Mouse (Mus musculus) heart, postnatal 10 days (tissue): ENCODE data around the gene Il22ra1. TPM values are rescaled to one million over a fixed set of nuclear protein-coding genes. Genes with fewer than 3 reads are reported as not detected.
A peak's percentile ranks its signal among the peaks of the same experiment; 100 is the strongest.

Experiments
- DNase-seq, 2 experiments: peaks; one replicate each; pipeline ENCODE4 v3.0.0; 2021
- intact Hi-C: fragments of 180-260 bp; cut with DNase I; formaldehyde crosslinking; loops from one replicate; pipeline ENCODE4 v1.15.1; 2025
- total RNA-seq, 2 experiments: library from RNA; stranded (reverse); gene quantifications; 2 replicates each; pipeline ENCODE4 v1.2.3; 2021

The Il22ra1 gene
- total RNA-seq, 2 experiments from 2014 or later: 0.22 to 0.64 TPM

DNA sequence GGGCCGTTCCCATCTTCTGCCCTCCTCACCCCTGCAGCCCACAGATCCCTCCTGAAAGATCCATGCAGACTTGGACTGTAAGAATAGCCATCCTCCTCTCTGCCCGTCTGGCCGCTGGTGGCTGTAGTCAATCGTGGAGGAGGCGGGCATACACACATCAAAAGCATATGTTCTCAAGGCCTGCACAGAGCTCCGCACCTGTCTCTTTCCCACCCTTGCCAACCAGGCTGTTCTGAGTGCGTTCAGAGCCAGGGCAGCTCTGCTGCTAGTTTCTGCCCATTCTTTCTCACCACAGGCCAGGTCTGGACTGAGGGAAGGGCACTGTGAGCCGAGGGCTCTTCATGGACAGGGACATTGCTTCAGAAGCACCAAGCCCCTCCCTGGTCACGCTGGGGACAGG lies 2.2 kb downstream of the Il22ra1 start:
- no peak for DNase-seq
- intact Hi-C loops: no loop called here

DNA sequence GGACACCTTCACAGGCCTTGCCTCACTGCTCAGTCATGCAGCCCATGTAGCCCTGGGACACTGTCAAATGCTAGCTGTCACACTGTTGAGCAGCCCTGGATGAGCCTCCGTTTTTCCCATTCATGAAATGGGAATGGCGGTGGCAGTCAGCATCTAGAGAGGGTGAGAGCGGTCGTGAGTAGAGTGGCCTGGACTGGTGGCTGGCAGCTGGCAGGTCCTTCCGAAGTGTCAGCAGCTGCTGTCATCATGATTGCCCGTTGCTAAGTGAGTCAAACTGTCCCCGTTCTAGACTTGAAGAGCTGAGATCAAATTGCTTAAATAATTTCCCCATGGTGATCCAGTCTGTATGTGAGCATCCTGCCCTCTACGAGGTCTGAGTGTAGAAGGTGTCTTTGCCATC lies 3.0 kb downstream of the Il22ra1 start:
- DNase-seq: no peak
- intact Hi-C loops: no loop called here

DNA sequence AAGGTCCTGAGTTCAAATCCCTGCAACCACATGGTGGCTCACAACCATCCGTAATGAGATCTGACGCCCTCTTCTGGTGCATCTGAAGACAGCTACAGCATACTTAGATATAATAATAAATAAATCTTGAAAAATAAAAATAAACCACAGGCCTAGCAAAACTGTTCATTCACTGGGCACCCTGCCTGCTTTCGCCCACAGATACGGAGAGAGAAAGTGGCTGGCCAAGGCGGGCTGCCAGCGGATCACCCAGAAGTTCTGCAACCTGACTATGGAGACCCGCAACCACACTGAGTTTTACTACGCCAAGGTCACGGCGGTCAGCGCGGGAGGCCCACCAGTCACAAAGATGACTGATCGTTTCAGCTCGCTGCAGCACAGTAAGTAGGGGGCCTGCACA lies 5.9 kb downstream of the Il22ra1 start:
- intact Hi-C loops: no loop called here
- no peak for DNase-seq

DNA sequence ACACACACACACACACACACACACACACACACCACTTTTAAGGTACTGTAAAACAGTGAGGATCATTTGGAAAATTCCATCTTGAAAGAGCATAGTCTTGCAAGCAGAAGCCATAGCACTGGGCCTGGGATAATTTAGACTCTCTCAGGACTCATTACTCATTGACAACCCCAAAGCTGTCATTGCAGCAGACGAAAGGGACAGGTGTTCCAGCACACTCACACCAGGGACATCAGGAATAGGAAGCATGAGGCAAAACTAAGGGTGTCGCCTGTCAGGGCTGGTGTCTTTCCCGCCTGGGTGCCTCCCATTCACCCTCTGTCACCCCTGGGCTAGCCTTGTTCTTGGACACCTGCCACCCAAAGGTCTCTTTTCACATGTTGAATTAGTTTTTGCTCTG lies 8.9 kb downstream of the Il22ra1 start:
- DNase-seq: no peak
- intact Hi-C loops: no loop called here

DNA sequence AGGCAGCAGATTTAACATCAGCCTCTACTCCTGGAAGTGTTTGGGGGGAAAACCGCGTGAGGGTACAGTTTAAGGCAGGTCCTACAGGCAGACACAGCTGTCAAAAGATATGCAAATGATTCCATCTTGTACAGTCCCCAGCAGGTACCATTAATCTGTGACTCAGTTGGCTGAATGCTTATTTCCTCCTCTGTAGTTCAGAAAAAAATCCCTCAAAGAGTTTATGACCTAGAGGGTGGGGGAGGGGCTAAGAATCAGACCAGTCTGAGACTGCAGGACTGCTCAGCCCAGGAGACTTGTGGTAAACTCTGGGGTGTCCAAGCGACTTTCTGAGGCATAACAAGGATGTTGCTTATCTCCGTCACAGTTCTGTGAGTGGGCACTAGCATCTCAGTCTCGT lies 10.3 kb downstream of the Il22ra1 start:
- intact Hi-C loops: no loop called here
- no peak for DNase-seq

DNA sequence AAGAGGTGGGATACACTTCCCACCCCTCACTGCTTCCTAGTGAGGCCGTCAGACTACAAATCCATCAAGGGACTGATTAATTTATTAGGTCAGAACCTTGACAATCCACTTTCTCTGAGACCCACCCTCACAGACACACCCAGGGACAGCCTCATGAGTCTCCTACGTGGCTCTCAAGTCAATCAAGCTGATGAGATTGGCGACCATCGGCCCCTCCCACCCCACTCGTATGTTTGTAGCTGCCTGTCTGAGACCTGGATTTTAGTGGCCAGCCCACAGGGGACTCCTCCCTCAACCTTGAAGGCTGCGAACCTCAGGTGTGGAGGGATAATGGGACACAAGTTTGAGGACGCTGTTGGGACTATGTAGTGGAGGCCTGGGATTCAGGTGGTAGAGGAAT lies 11.2 kb downstream of the Il22ra1 start:
- no peak for DNase-seq
- intact Hi-C loops: no loop called here

DNA sequence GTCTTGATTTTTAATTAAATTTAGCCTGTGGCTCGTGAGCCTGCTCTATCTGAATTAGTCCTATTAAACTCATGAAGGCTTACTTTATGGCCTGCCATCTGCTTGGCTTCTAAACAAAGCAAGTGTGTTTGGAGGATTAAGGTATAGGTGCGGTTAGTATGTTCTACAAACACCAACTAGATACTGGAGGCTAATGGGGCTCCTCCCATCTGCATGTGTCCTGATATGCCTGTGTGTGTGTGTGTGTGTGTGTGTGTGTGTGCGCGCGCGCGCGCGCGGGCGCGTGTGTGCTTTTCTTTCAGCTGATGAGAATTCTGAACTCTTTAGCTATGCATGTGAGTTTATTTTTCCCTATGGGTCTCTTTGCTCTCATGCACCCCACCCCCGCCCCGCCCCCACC lies 11.7 kb downstream of the Il22ra1 start:
- intact Hi-C loops: no loop called here
- DNase-seq: no peak

DNA sequence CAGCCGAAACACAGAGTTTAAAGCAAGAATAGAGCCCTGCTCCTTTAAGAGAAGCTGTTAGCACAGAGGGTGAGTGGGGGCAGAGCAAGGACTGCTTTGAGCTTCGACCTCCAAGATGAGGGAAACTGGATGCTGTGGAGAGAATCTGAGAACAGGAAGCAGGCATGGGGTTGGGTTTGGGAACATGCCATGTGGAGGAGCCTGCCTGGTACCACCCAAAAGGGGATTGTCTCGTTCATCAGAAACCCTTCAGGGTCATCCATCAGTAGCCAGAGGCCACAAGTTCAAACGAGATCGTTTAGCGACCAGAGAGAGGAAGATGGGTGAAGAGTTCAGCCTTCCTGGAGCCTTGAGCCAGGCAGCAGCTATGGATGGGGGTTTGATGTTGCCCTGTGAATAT lies 15.5 kb downstream of the Il22ra1 start:
- intact Hi-C loops: no loop called here
- no peak for DNase-seq

DNA sequence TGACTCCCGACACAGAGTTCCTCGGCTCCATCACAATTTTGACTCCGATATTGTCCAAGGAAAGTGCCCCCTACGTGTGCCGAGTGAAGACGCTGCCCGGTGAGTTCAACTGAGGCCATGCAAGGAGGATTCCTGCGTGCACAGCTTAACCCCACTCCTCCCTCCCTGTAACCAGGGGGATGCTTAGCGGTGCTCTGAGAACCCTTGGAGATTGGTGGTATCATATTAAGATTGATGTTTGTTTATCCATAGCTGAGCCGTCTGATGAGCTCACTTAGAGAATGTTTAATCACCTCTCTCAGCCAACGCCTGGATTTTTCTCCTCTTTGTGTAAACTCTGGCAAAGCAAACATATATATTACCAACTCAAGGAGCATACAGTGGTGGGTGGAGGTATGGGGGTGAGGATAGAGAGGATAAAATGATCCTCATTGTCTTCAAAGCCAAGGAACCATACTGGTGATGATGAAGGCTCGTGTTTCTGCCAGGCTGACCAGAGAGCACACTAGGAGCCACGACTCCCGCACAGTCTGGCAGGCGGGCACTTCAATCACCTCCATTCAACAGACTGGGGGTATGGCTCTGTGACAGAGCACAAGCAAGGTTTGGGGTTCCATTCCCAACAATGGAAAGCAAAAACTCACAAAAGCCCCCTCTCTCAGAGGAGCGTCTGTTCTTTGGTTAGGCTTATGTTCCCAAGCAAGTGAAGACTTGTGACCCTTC lies 16.9 kb downstream of the Il22ra1 start:
- intact Hi-C loops: no loop called here
- DNase-seq: no peak

DNA sequence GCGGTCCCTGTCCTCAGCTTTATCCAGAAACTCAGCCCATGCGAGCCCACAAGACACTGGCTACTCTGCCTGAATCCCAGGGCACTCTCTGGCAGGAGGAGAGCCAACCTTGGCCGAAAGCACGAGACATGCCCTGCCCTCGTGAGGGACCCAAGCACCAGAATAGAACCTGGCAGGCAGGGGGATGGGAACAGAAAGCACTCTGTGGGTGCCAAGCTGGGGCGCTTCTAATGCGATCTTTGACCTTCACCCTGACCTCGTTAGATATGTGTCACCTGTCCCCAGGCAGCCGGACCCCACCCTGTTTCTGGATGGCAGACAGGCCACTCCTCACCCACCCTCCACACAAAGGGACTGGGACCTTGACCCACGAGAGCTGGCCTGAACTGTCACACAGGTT lies 17.6 kb downstream of the Il22ra1 start:
- intact Hi-C loops: no loop called here
- DNase-seq: peak; percentile 69 to 79

DNA sequence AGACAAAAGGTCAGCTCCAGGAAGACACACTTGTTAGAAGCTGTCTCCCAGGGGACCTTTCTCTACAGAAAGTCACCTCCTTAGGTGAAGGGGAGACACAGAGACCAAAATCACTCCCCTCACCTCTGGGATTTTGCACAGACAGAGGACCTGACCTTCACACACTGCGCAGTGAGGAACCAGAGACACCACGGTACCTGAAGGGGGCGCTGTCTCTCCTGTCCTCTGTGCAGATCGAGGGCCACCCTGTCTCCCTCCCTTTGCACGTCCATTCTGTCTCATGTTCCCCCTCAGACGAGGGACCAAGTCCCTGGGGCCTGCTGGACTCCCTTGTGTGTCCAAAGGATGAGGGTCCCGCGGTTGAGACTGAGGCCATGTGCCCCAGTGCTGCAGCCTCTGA lies 22.9 kb downstream of the Il22ra1 start:
- intact Hi-C loops: no loop called here
- no peak for DNase-seq

DNA sequence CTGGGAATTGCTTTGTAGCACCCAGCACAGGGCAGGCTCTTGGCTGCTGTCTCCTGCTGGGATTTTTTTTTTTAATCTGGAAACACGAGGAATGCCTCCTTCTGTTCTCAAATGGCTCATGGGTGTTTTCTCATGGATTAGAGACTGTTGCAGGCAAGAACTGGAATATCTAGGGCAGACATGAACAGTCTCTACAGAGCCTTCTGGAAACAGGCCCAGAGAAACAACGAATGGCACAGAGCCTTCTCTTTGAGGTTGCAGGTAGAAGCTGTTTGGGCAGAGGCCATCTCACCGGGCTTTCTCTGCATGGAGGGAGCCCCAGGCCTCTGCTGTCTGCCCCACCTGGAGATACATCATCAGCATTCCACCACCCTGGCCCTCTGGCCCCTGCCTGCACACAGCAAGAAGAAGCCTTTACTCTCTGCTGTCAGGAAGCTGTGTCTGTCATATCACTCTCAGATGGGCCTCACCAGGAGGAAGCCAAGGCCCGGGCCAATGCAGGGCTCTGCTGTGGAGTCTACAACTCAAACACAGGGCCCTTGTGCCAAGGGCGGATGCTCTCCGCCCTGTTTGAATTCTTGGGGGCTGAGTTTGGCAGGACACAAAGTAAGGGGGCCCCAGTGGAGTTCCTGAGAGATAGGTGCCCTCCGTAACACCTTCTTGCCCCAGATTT lies 24.3 kb downstream of the Il22ra1 start:
- no peak for DNase-seq
- intact Hi-C loops: no loop called here

DNA sequence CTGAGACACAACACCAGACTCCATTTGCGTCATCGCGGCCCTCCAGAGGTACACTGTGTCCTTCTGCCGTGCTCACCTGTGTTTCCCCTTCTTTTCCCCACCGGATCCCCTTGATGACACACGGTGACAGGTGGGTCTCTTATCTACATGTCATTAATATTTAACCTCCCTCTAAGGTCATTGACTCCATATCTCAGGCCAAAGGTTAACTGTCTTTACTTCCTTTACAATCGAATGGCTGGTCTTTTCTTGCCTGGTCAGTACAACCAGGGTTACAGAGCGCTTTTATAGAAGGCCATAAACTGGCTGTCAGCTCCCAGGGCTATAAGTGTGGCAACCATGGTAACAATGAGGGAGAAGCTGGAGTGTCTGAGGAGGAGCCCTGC lies 24.8 kb downstream of the Il22ra1 start:
- intact Hi-C loops: no loop called here
- no peak for DNase-seq

DNA sequence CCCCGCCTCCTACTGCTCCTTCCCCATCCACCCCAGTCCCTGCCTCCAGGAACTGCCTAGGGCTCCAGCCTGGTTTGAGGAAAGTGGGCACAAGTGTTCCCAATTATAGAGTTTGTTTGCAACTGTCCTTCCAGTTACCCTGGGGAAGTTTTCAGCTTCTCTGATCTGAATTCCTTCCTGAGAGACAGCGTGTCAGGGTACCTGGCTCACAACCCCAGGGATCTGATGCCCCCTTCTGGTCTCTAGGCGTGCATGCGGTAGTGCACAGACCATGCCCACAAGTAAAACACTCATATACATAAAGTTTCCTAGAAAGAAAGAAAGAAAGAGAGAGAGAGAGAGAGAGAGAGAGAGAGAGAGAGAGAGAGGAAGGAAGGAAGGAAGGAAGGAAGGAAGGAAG lies 30.4 kb downstream of the Il22ra1 start:
- DNase-seq: peak; percentile 30 to 31
- intact Hi-C loops: loop anchor here (5.0 kb wide), 1 partner anchor 46 kb away; no protein-coding TSS in a partner anchor

DNA sequence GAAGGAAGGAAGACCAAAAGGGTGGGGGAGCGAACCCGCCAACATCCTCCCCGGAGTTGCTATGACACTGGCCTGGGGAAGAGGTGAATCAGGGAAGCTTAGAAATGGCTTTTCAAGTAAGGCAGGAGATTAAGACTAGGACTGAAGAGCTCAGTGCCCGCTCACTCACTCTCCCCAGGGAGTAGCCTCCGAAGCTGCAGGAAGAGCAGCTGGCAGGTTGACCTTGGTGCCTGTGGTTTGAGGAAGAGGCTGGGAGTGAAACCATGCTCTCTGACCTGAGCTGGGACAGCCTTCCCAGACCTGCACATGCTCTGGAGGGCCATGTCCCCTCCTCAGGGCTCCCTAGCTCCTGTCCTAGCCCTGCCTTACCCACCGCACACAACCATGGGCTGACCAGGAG lies 30.9 kb downstream of the Il22ra1 start:
- intact Hi-C loops: loop anchor here (5.0 kb wide), 1 partner anchor 47 kb away; no protein-coding TSS in a partner anchor
- no peak for DNase-seq

DNA sequence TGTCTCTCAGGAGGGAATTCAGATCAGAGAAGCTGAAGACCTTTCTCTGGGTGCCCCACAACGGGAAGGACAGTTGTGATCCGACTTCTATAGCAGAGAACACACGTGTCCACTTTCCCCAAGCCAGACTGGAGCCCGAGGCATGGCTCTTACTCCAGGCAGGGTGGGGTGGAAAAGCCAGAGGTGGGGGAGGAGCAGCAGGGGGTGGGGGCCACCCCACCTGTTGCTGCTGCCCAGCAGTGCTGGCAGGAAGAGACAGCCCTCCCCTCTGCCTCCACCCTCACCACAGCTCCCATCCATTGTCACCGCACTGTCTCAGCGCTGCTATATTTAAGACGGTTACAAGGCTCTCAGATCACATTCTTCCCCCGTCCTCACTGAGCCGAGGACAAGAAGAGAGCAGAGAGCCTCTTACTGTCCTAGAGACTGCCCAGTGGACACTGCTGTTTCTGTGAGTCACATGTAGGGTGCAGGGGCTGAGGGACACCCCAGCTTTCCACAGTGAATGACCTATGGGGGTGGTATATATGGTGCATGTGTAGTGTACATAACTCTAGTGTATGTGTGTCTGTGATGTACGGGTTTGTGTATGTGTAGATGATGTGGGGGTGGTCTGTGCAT lies 31.5 kb downstream of the Il22ra1 start, which contains the start of gene Myom3:
Gene Myom3, plus strand, starts transcription at position 360 of the 621 bp plus-strand sequence.
- intact Hi-C loops: loop anchor here (5.0 kb wide), 1 partner anchor 47 kb away; no protein-coding TSS in a partner anchor
- DNase-seq: no peak

DNA sequence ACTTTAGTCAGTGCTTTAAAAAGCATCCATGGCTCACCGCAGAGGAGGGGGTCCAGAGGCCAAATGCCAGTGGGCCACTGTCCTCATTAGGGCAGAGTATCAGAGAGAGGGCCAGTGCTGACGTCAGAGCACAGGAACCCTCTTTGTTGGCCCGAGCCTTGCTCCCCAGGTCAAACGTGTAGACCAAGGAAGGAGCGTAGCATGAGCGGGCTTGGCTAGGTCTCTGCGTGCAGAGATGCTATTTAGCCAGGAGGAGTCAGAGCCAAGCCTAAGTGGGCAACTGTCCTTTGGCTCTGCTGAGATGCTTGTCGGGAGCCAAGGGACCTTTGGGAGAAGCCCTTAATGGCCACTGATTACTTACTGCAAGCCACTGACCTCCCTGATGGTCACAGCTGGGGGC lies 33.1 kb downstream of the Il22ra1 start:
- intact Hi-C loops: no loop called here
- no peak for DNase-seq

DNA sequence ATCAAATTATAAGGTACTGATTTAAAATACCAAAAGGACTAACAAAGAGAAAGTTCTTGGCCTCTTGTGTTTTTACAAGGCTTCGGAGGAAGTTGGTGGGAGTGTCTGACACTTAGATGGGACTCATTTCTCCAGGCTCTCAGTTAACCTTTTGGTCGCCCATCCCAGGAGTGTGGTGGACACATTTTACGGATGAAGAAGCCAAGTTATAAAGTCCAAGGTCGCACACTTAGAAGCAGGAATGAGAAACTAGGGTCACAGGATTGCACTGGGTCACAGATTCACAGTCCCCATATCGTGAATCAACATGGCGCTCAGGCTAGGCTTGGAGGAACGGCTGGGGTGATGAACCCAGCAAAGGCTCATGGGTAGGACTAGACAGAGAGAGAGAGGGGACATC lies 33.6 kb downstream of the Il22ra1 start:
- DNase-seq: no peak
- intact Hi-C loops: no loop called here

DNA sequence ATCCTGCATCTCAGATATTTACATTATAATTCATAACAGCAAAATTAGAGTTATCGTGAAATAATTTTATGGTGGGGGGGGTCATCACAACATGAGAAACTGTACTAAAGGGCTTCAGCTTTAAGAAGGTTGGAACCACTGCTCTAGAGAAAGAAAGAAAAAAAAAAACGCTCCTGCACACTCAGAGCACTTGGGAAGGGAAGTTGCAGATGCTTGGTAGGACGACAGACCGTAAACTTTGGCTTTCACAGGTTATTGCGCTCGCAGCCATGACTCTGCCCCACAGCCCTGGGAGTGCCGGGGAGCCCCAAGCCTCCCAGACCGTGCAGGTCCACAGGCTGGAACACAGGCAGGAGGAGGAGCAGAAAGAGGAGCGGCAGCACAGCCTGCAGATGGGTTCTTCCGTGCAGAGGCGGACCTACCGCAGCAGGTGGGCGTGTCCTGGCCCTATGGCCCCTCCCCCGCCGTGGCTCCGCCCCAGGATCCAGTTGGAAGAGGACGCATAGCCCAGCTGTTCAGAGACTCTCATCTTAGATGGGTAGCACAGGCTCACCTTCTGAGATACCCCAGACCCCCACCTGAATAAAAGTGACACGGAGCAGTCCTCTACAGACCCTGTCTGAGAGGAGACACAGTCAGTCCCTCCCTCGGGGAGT lies 34.4 kb downstream of the Il22ra1 start:
- intact Hi-C loops: no loop called here
- DNase-seq: peak; percentile 68 to 69

DNA sequence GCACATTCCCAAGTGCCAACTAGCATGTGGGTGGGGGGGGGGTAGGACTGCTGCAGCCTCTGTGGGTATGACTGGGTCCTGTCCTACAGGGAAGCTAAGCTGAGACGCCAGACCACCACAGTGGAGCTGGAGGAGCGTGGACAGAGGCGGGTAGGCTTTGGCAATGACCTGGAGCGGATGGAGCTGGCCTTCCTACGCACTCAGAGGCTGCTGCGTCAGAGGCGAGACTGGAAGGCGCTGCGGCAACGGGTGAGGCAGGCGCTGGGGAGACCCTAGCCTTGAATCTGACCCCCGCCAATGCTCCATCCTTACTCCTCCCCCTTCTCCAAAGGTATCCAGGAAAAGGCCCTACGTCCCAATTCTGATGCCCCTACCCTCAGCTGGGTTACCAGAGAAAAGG lies 36.7 kb downstream of the Il22ra1 start:
- intact Hi-C loops: loop anchor here (5.0 kb wide), 1 partner anchor 77 kb away; the partner anchor contains the start of gene Ifnlr1
- no peak for DNase-seq

DNA sequence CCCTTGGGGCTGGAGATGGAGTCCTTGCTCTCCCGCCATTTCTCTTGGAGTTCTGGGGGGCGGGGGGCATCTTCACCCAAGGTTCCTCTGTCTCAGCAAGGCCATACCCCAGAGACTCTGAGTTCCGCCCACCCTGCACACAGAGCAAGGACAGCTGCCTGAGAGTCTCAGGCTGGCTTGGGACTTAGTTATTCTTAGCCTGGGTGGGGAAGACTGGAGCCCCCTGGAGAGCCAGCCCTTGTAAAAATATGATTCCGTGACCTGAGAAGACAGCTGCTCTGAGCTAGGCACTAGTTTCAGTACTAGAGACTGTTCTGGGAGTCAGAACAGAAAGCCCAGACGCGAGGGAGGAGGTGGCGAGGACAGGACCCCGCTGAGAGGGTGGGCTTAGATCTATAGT lies 37.7 kb downstream of the Il22ra1 start:
- intact Hi-C loops: loop anchor here (5.0 kb wide), 1 partner anchor 78 kb away; the partner anchor contains the start of gene Ifnlr1
- no peak for DNase-seq
